Comparison of ENCODE assay signal across 8 mouse cellular contexts in the genomic region with DNA sequence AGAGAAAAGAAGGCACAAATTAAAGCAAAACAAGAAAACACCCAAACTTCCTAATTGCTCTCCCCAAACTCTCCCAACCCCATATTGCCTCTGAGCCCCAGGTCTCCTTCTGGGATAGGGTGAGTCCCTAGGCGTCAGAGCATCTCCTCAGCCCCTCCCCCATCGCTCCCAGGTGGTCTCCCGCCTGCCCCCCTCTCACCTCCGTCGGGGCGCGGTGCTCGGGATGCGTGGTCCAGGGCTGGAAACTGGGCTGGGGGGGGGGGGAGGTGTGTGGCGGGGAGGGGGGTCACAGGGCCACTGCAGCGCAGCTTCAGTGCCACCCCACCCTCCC. TPM values are rescaled to one million over a fixed set of nuclear protein-coding genes. Genes with fewer than 3 reads are reported as not detected.
A peak's percentile ranks its signal among the peaks of the same experiment; 100 is the strongest.
DNase-seq lines count a peak whose midpoint lies in the region; ATAC-seq lines count a peak whose summit lies in the region.

No protein-coding gene starts in this region.

- H3K27me3 ChIP-seq in heart, embryonic 15.5 days: peaks cover 43% of the 10 kb centered on the region
- H3K27me3 ChIP-seq in hindbrain, embryonic 15.5 days: peaks cover 38% of the 10 kb centered on the region
- H3K27me3 ChIP-seq in midbrain, embryonic 15.5 days (replicated peaks): peaks cover 32% of the 10 kb centered on the region

- H3K9me3 ChIP-seq in heart, embryonic 15.5 days (replicated peaks): no peaks in the 10 kb centered on the region
- no peaks in the 10 kb centered on the region for H3K9me3 ChIP-seq in hindbrain, embryonic 15.5 days
- H3K9me3 ChIP-seq in midbrain, embryonic 15.5 days: no peaks in the 10 kb centered on the region

- WGBS in heart, embryonic 15.5 days: 0% methylated on average over 7 of the region's 11 CpGs
- 0% methylated on average over 9 of the region's 11 CpGs for WGBS in hindbrain, embryonic 15.5 days
- 0% methylated on average over 9 of the region's 11 CpGs for WGBS in midbrain, embryonic 15.5 days

- peaks cover 36% of the 10 kb centered on the region for H3K4me1 ChIP-seq in heart, embryonic 15.5 days (replicated peaks)
- no peaks in the 10 kb centered on the region for H3K4me1 ChIP-seq in brown adipose tissue, adult 24 weeks (ENCODE audit: control insufficient read depth, insufficient read depth, insufficient read length, low read length)
- H3K4me1 ChIP-seq in hindbrain, embryonic 15.5 days (replicated peaks): peaks cover 34% of the 10 kb centered on the region
- peaks cover 37% of the 10 kb centered on the region for H3K4me1 ChIP-seq in midbrain, embryonic 15.5 days

- H3K36me3 ChIP-seq in heart, embryonic 15.5 days: no peaks in the 10 kb centered on the region
- H3K36me3 ChIP-seq in hindbrain, embryonic 15.5 days: no peaks in the 10 kb centered on the region
- H3K36me3 ChIP-seq in midbrain, embryonic 15.5 days (replicated peaks): no peaks in the 10 kb centered on the region

- H3K4me3 ChIP-seq in heart, embryonic 15.5 days: peak overlapping the region; percentile 59
- H3K4me3 ChIP-seq in brown adipose tissue, adult 24 weeks (ENCODE audit: insufficient read depth, low read depth, low read length): peak overlapping the region; percentile 1; the same call in 1 of the 2 replicates
- H3K4me3 ChIP-seq in hindbrain, embryonic 15.5 days: peak overlapping the region; percentile 36
- H3K4me3 ChIP-seq in midbrain, embryonic 15.5 days: peak overlapping the region; percentile 24

- no peak for DNase-seq in heart, postnatal 25 days (ENCODE audit: low spot score)
- no peak for DNase-seq in layer of hippocampus, adult 11-12 months (ENCODE audit: low spot score)
- no peak for DNase-seq in thymus, postnatal 14 days

- H3K27ac ChIP-seq in heart, embryonic 15.5 days: no peak overlapping the region
- no peak overlapping the region for H3K27ac ChIP-seq in brown adipose tissue, adult 24 weeks (replicated peaks; ENCODE audit: low read depth, low read length)
- H3K27ac ChIP-seq in hindbrain, embryonic 15.5 days (replicated peaks): no peak overlapping the region
- no peak overlapping the region for H3K27ac ChIP-seq in midbrain, embryonic 15.5 days

- H3K4me2 ChIP-seq in heart, embryonic 15.5 days: peak overlapping the region; percentile 98
- H3K4me2 ChIP-seq in hindbrain, embryonic 15.5 days: peak overlapping the region; percentile 66
- peak overlapping the region; percentile 49 for H3K4me2 ChIP-seq in midbrain, embryonic 15.5 days

- 0 out of 2 replicates have a peak overlapping the region, but pooled peaks have one; percentile 22 for H3K9ac ChIP-seq in heart, embryonic 15.5 days
- H3K9ac ChIP-seq in hindbrain, embryonic 15.5 days: no peak overlapping the region
- no peak overlapping the region for H3K9ac ChIP-seq in midbrain, embryonic 15.5 days

- intact Hi-C loops in heart, postnatal 25 days (cut with DNase I): no loop called here

- ATAC-seq in heart, embryonic 15.5 days (replicated peaks; ENCODE audit: insufficient number of reproducible peaks, insufficient read depth, low FRiP score, low read depth): no peak
- ATAC-seq in hindbrain, embryonic 15.5 days (ENCODE audit: low FRiP score, low read depth): no peak
- ATAC-seq in midbrain, embryonic 15.5 days (replicated peaks): no peak
- ATAC-seq in megakaryocyte-erythroid progenitor cell, adult 5-6 weeks (replicated peaks; ENCODE audit: low FRiP score, low TSS enrichment, poor library complexity, severe bottlenecking): no peak

RNA-seq across cellular contexts. Expression of a gene that starts 0.4 kb away (rescaled TPM):
- 0.58 and 1.5 TPM in 2 replicates for polyA plus RNA-seq in heart, embryonic 15.5 days (2015; fragmentation: Nextera tagmentation; extraction: Ambion mirVana)
- total RNA-seq in heart, postnatal 25 days (2021): 1 to 10 TPM in 1 of 2 experiments, under 1 TPM in 1; 0.89 to 1.1 TPM
- polyA plus RNA-seq in brown adipose tissue, adult 24 weeks (2012; ENCODE audit: insufficient read depth, insufficient read length, missing spikeins): 0.79 TPM in 1 of 2 replicates, not detected in the other
- polyA plus RNA-seq in hindbrain, embryonic 15.5 days (2015; fragmentation: Nextera tagmentation; extraction: Ambion mirVana): 1.6 and 2.0 TPM in 2 replicates
- 1.1 and 1.5 TPM in 2 replicates for polyA plus RNA-seq in midbrain, embryonic 15.5 days (2015; fragmentation: Nextera tagmentation; extraction: Ambion mirVana)
- total RNA-seq in megakaryocyte-erythroid progenitor cell, adult 5-6 weeks (2014; fragmentation: Nextera tagmentation): not detected in 2 replicates
- not detected in 2 replicates for total RNA-seq in megakaryocyte-erythroid progenitor cell, adult 5-6 weeks (2017)

RNA-seq across cellular contexts. Expression of a gene that starts 12.9 kb away (rescaled TPM):
- polyA plus RNA-seq in heart, embryonic 15.5 days (2015; fragmentation: Nextera tagmentation; extraction: Ambion mirVana): 0.03 TPM in 1 of 2 replicates, not detected in the other
- total RNA-seq in heart, postnatal 25 days (2021): not detected
- polyA plus RNA-seq in brown adipose tissue, adult 24 weeks (2012; ENCODE audit: insufficient read depth, insufficient read length, missing spikeins): not detected in 2 replicates
- 0.09 TPM in 1 of 2 replicates, not detected in the other for polyA plus RNA-seq in hindbrain, embryonic 15.5 days (2015; fragmentation: Nextera tagmentation; extraction: Ambion mirVana)
- 0.04 and 0.06 TPM in 2 replicates for polyA plus RNA-seq in midbrain, embryonic 15.5 days (2015; fragmentation: Nextera tagmentation; extraction: Ambion mirVana)
- not detected in 2 replicates for total RNA-seq in megakaryocyte-erythroid progenitor cell, adult 5-6 weeks (2014; fragmentation: Nextera tagmentation)
- total RNA-seq in megakaryocyte-erythroid progenitor cell, adult 5-6 weeks (2017): not detected in 2 replicates

RNA-seq across cellular contexts. Expression of a gene that starts 19.6 kb away (rescaled TPM):
- 2.0 and 11.0 TPM in 2 replicates for polyA plus RNA-seq in heart, embryonic 15.5 days (2015; fragmentation: Nextera tagmentation; extraction: Ambion mirVana)
- 1 to 10 TPM; 3.0 to 3.4 TPM for total RNA-seq in heart, postnatal 25 days (2021)
- polyA plus RNA-seq in brown adipose tissue, adult 24 weeks (2012; ENCODE audit: insufficient read depth, insufficient read length, missing spikeins): 0.87 and 1.9 TPM in 2 replicates
- 0.86 and 1.5 TPM in 2 replicates for polyA plus RNA-seq in hindbrain, embryonic 15.5 days (2015; fragmentation: Nextera tagmentation; extraction: Ambion mirVana)
- polyA plus RNA-seq in midbrain, embryonic 15.5 days (2015; fragmentation: Nextera tagmentation; extraction: Ambion mirVana): 0.87 and 0.99 TPM in 2 replicates
- total RNA-seq in megakaryocyte-erythroid progenitor cell, adult 5-6 weeks (2014; fragmentation: Nextera tagmentation): 20.9 and 31.7 TPM in 2 replicates
- 10.5 and 10.8 TPM in 2 replicates for total RNA-seq in megakaryocyte-erythroid progenitor cell, adult 5-6 weeks (2017)

RNA-seq across cellular contexts. Expression of a gene that starts 28.9 kb away (rescaled TPM):
- polyA plus RNA-seq in heart, embryonic 15.5 days (2015; fragmentation: Nextera tagmentation; extraction: Ambion mirVana): 0.10 TPM in 1 of 2 replicates, not detected in the other
- not detected for total RNA-seq in heart, postnatal 25 days (2021)
- polyA plus RNA-seq in brown adipose tissue, adult 24 weeks (2012; ENCODE audit: insufficient read depth, insufficient read length, missing spikeins): not detected in 2 replicates
- polyA plus RNA-seq in hindbrain, embryonic 15.5 days (2015; fragmentation: Nextera tagmentation; extraction: Ambion mirVana): not detected in 2 replicates
- not detected in 2 replicates for polyA plus RNA-seq in midbrain, embryonic 15.5 days (2015; fragmentation: Nextera tagmentation; extraction: Ambion mirVana)
- total RNA-seq in megakaryocyte-erythroid progenitor cell, adult 5-6 weeks (2014; fragmentation: Nextera tagmentation): not detected in 2 replicates
- total RNA-seq in megakaryocyte-erythroid progenitor cell, adult 5-6 weeks (2017): not detected in 2 replicates

RNA-seq across cellular contexts. Expression of a gene that starts 29.7 kb away (rescaled TPM):
- polyA plus RNA-seq in heart, embryonic 15.5 days (2015; fragmentation: Nextera tagmentation; extraction: Ambion mirVana): 75.4 and 78.4 TPM in 2 replicates
- 10 to 100 TPM; 37.9 to 38.9 TPM for total RNA-seq in heart, postnatal 25 days (2021)
- 51.3 and 67.4 TPM in 2 replicates for polyA plus RNA-seq in brown adipose tissue, adult 24 weeks (2012; ENCODE audit: insufficient read depth, insufficient read length, missing spikeins)
- polyA plus RNA-seq in hindbrain, embryonic 15.5 days (2015; fragmentation: Nextera tagmentation; extraction: Ambion mirVana): 115 and 118 TPM in 2 replicates
- polyA plus RNA-seq in midbrain, embryonic 15.5 days (2015; fragmentation: Nextera tagmentation; extraction: Ambion mirVana): 121 and 123 TPM in 2 replicates
- 135 and 140 TPM in 2 replicates for total RNA-seq in megakaryocyte-erythroid progenitor cell, adult 5-6 weeks (2014; fragmentation: Nextera tagmentation)
- 213 and 264 TPM in 2 replicates for total RNA-seq in megakaryocyte-erythroid progenitor cell, adult 5-6 weeks (2017)

Comparison
In these comparisons a context has a peak if more than half of its experiments do, and no peak if none do; other contexts are left out.
1. H3K4me3 ChIP-seq: peak in every context shown above with its lines; median percentile 59 in heart, embryonic 15.5 days; 36 in hindbrain, embryonic 15.5 days; 24 in midbrain, embryonic 15.5 days; 1 in brown adipose tissue, adult 24 weeks.